Mouse (Mus musculus) WW6 (cell line): ENCODE measurements around the gene Dctn5.
"Not testable (repeated sequence)": the region's sequence is repeated elsewhere in the genome, so short reads cannot be mapped to it uniquely, and the experiment has no call there.

Experiments
- DNase-seq: peaks from one replicate; pipeline ENCODE4 v3.0.0-alpha.2; 2013; ENCODE audit warnings: low read depth, low spot score

Dctn5 gene

DNA sequence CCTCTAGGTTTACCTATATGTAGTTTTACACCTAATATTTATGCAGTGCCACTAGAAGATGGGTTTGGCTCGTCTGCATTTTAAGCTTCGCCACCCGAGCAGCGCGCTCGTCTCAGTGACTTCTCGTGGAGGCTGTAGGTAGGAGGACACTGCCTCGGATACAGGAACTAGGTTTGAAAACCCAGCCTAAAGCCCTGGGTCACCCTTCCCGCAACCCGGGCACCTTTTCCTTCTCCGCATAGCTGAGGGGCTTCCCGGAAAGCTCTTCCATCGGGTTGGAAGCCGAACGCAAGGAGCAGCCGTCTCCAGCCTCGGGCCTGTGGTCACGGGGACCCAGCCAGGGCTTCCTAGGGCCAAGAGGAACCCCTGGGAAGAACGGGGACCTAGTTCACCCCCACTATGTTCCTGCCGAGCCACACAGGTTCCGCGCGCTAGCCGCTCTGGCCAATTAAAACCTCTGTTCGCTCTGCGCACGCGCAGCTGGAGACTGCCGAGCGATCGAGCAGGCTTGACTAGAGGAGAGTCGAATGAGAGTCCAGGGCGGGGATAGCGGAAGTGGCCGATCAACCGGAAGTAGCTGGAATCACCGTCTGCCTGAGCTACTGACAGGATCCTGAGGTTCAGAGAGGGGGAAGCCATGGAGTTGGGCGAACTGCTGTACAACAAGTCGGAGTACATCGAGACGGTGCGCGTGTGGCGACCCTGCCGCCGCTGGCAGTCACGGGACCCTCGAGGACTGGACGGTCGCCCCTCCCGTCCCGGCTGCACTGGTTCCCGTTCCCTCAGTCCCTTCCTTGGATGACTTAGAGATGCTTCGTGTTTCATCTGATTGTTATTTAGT is at the start of gene Dctn5, which contains the start of gene Palb2:
Gene Dctn5 (plus strand): TSS at position 545 of the 841 bp plus-strand sequence.
Gene Palb2 (minus strand): TSS at position 489 of the 841 bp plus-strand sequence.
- peak; percentile 93 for DNase-seq

DNA sequence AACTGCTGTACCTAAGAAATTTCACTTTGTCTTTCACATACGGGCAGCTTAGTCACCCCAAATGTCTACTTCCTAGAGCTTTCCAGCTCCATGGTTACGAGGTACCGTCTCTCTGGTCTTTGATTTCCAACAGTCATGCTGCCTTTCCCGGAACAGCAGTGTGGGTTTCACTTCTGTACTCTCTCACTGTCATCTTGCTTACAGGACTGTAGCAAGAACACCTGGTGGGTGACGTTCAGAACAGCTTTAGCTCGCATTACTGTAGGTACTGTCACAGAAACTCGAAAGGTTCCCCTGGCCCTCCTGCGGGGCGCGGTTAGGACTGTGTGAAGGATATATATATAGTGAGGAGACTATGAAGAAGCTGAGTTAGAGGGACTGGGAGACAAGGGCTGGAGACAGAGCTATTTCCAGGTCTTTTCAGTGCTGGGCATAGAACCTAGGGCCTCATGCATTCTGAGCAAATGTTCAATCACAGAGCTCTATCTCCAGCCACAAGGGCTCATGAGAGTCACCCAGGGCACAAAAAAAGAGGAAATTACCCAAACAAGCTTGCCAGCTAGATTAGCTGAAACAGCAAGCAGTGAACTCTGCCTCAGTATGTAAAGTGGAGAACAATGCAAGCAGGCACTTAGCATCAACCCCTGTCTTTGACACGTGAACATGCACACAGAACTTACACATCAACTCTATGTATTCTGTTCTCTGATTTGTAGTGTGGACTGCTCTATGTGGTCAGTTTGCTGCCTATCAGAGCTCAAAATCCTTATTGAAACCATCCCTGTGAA is 45.5 kb upstream of the Dctn5 start:
- no peak for DNase-seq

DNA sequence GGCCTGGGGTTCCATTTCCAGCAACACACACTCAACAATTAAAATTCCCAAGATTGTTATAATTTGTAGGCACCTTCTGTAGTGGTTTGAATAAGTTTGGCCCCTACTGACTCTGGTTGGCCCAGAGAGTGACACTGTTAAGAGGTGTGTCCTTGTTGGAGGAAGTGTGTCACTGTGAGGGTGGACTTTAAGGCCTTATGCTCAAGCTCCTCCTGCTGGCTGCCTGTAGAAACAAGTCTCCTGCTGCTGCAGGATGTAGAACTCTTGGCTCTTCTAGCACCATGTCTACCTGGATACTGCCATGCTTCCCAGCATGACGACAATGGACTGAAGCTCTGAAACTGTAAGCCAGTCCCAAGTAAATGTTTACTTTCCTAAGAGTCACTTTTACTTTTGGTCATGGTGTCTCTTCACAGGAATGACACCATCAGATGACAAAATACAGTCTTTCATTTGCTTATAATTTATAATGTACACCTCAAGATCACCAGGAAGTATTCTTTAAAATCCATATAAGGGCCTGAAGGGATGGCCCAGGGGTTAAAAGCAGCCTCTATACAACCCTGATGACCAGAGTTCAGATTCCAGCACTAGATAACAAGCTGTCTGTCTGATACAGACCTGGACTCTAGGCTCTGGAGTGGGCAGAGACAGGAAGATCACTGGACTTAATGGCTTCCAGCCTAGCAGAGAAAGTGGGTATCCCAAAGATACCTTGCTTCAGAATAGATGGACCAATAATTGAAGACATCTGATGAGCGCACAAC is 38.1 kb upstream of the Dctn5 start:
- DNase-seq = no peak

- DNase-seq = no peak
Observed at GRCm38 (mm10) chr7:122098009-122098408, 34.8 kb upstream of the Dctn5 start.

GRCm38 (mm10) chr7:122099222-122099621 is 33.6 kb upstream of the Dctn5 start:
- peak; percentile 38 for DNase-seq

- DNase-seq = not testable (repeated sequence)
Observed at GRCm38 (mm10) chr7:122101014-122101746, 31.7 kb upstream of the Dctn5 start.

DNA sequence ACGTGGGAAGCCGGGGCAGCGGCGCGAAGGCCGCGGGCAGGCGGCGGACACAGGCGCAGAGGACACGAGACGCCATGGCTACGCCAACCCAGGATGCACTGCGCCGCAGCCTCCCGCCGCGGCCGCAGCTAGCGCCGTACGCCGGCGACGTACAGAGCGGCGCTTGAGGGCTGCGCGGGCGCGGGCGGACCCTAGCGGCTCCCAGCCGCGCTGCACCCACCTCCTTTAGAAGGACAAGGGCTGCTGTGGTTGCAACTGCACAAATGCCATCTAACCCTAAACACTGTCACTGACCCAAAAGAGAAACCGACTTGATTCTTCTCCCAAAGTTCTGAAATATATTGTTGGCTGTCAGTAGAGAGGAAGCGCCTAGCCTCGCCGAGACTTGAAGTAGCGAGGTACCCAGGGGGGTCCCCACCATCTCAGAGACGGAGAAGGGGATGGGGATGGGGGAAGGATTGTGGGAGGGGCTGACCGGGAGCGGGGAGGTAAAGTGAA is 31.0 kb upstream of the Dctn5 start, which contains the start of gene Ndufab1:
Gene Ndufab1 (minus strand): TSS at position 140 of the 498 bp plus-strand sequence.
- DNase-seq = peak; percentile 84

DNA sequence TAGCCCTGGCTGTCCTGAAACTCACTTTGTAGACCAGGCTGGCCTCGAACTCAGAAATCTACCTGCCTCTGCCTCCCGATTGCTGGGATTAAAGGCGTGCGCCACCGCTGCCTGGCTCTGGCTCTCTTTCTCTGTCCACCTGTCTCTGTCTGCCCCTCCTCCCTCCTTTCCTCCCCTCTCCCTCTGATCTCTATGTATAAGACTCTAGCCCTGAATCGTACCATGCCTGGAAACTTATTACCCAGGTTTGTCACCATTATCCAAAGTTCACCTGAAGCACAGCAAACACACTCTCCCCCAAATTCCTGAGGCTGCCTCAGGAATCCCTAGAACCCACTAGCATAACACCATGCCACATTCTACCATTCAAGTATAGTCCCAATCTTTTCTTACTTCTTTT is 24.6 kb upstream of the Dctn5 start:
- no peak for DNase-seq

DNA sequence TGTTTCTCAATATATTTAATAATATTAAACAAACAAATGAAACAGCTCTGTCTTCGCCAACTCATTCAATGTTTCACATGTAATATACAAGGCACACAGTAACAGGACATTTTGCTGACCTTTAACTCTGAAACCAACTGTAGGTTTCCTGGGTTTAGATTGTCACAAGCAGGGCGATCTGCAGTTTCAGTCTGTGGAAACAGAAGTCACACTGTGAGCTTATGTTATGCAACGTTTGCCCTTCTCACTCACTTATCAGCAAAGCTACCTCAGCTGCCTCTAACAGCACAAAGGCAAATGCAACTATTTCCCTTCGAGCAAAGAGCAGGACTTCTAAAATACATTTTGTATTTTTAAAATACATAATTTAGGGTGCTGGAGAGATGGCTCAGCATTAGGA is 9.3 kb upstream of the Dctn5 start:
- DNase-seq = no peak

DNA sequence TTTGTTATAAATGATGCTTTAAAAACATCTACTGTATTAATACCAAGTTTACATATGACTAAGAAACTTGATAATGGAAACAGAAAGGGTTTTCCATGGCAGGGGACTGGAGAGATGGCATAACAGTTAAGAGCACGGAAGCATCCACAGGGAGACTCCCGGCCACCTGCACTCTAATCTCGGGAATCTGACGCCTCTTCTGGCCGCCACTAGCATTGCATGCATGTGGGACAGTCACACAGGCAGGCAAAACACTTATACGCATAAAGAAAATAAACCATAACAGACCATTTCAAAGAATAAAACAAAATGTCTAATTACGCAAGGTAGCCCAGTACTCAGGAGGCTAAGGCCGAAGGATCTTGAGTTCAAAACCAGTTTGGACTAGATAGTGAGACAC is 7.2 kb upstream of the Dctn5 start:
- DNase-seq = no peak

DNA sequence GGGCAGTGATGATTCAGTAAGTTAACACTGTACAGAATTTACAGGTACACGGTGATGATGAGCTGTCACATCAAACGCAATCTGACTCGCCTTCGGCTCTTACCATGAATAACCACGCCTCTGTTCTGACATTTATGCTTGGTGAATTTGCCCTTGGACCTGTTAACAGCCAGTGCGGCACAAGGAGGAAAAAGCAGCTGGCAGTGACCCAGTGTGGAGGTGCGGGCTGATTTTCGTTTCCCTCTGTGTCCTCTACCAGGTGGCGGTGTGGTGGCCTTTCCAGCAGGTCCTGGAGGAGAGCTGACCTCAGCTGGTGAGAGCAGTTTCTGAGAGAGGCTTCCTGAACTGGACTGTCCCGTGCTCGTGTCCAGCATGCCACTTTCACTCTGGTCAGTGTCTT is 5.9 kb upstream of the Dctn5 start:
- DNase-seq = no peak

- no peak for DNase-seq
Observed at GRCm38 (mm10) chr7:122131834-122132233, 1.0 kb upstream of the Dctn5 start.

DNA sequence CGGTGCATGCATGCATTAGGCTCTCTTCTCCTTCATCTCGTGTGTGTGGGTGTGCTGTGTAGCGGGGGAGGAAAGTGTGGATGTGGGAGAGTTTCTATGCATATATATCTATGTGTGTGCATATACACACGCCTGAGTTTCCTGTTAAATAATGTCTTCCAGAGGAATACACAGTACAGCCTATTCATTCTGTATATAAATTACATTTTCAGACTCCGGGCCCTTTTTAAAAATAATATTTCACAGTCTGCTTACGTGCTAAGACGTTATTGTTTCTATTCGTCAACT is 441 bp downstream of the Dctn5 start:
- no peak for DNase-seq

- no peak for DNase-seq
Observed at GRCm38 (mm10) chr7:122135070-122135469, 2.2 kb downstream of the Dctn5 start.

- no peak for DNase-seq
Observed at GRCm38 (mm10) chr7:122137071-122137470, 4.2 kb downstream of the Dctn5 start.

GRCm38 (mm10) chr7:122138190-122138589 is 5.3 kb downstream of the Dctn5 start:
- no peak for DNase-seq

DNA sequence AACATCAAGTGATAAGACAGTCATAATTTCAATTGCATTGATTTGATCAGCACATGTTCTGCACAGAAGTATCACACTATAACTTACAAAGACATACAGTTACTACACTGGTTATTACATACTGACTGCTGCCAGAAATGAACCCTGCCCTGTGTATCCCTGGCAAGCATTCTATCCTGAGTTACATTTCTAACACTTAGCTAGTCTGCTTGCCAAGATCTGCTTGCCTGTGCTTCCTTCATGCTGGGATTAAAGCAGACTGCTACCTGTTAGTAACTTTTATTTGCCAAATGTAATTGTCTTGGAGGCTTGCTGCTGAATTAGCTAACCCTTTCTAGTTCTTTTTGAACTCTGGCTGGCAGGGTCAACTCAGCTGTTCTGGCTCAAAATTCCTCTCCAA is 8.2 kb downstream of the Dctn5 start:
- no peak for DNase-seq

GRCm38 (mm10) chr7:122152473-122152872 is 19.6 kb downstream of the Dctn5 start:
- no peak for DNase-seq

- DNase-seq = no peak
Observed at GRCm38 (mm10) chr7:122158488-122158887, 25.6 kb downstream of the Dctn5 start.

- peak; percentile 70 for DNase-seq
Observed at GRCm38 (mm10) chr7:122158915-122159902, 26.4 kb downstream of the Dctn5 start, which contains the start of gene Plk1. Plk1 (plus strand) TSS chr7:122159439.
